Mouse (Mus musculus) hindbrain, embryonic 12.5 days (tissue): Measurements from ENCODE around the gene Htr2b. TPM values are rescaled to one million over a fixed set of nuclear protein-coding genes. Genes with fewer than 3 reads are reported as not detected.

Source experiments
- ATAC-seq: fragments of 200-750 bp; cut with Nextera tagmentation; 2 replicates; pipeline ENCODE4 v1.8.0; 2017; ENCODE audit warnings: moderate TSS enrichment; ENCODE audit not compliant: low FRiP score
- H3K27ac ChIP-seq: fragments of 300-500 bp; sonication (generic); 2 replicates; pipeline ENCODE4 v1.5.1; 2016; ENCODE audit warnings: mild to moderate bottlenecking
- H3K27me3 ChIP-seq: fragments of 300-500 bp; sonication (generic); 2 replicates; pipeline ENCODE4 v1.6.1; 2016; ENCODE audit warnings: mild to moderate bottlenecking
- H3K36me3 ChIP-seq: fragments of 300-500 bp; sonication (generic); 2 replicates; pipeline ENCODE4 v1.6.1; 2016; ENCODE audit warnings: mild to moderate bottlenecking
- H3K4me1 ChIP-seq: fragments of 300-500 bp; sonication (generic); 2 replicates; pipeline ENCODE4 v1.6.1; 2016
- H3K4me2 ChIP-seq: fragments of 300-500 bp; sonication (generic); replicated peaks from 2 replicates; pipeline ENCODE4 v1.6.1; 2016; ENCODE audit warnings: mild to moderate bottlenecking
- H3K4me3 ChIP-seq: fragments of 300-500 bp; sonication (generic); 2 replicates; pipeline ENCODE4 v1.5.1; 2016; ENCODE audit warnings: mild to moderate bottlenecking
- H3K9ac ChIP-seq: fragments of 300-500 bp; sonication (generic); 2 replicates; pipeline ENCODE4 v1.6.1; 2016; ENCODE audit warnings: mild to moderate bottlenecking, moderate library complexity
- H3K9me3 ChIP-seq: fragments of 300-500 bp; sonication (generic); replicated peaks from 2 replicates; pipeline ENCODE4 v1.6.1; 2016; ENCODE audit warnings: mild to moderate bottlenecking
- WGBS: fragments of 180-500 bp; shearing (Covaris S2); methylation state at CpG from one replicate; pipeline ENCODE4 v1.1.7; 2016; 5-methylcytosine and 5-hydroxymethylcytosine counted together
- polyA plus RNA-seq: library from polyadenylated mRNA; unstranded; fragments of >200 nt; fragmentation: Nextera tagmentation; extraction: Ambion mirVana; gene quantifications from 2 replicates; pipeline ENCODE4 v1.2.1, GENCODE M21; 2016

The Htr2b gene
- polyA plus RNA-seq = 0.66 and 0.86 TPM in 2 replicates

DNA sequence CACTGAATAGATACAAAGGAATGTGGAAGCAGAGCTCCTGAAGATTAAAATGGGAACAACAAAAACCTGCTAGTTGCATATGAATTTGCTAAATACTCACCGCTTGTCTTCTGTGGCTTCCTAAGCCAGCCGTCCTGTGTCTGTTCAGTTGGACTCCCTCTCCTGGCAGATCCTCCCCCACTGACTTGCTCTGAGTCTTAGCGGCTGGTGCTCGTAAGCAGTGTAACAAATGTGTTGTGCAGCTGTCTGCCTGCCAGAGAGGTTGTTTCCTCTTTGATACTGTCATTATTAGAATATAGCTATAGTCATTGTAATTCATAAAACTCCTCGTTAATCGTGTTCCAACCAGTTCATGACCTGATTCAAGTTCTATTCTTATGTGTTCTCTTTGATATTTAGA, at the start of gene Htr2b:
TSS of gene Htr2b (minus strand) at position 192 of the 400 bp plus-strand sequence.
- WGBS = 73% methylated on average over 6 of the region's 6 CpGs
- Histone ChIP-seq H3K36me3 (peaks cover 9% of the 10 kb centered on the region), H3K27me3 (no peaks in the 10 kb centered on the region), H3K4me2 (no peak within 1 kb of the TSS), H3K27ac (no peak within 1 kb of the TSS), H3K9me3 (no peaks in the 10 kb centered on the region), H3K4me3 (no peak within 1 kb of the TSS), H3K9ac (no peak within 1 kb of the TSS), H3K4me1 (no peaks in the 10 kb centered on the region)
- ATAC-seq = no peak

DNA sequence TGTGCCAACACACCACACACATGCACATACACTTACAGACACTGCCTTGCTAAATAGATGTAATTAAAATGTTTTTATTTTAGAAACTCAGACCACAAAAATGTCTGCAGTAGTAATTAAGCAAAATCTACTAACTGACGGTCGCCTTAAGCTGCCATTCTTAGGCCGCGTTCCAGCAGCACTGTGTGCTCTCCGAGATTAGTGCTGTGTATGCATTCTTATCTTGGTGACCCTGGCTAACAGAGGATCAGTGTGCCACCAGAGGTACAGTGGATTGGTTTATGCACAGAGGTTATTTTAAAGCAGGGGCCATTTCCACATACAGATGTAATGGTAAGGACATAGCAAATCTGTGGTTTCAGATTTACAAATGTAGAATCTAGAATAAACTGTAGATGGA, 49.3 kb upstream of the Htr2b start:
- no peak for ATAC-seq
- Histone ChIP-seq H3K9me3 (no peaks in the 10 kb centered on the region), H3K4me3 (no peak overlapping the region), H3K9ac (no peak overlapping the region), H3K4me2 (no peak overlapping the region), H3K36me3 (peaks cover 61% of the 10 kb centered on the region), H3K27ac (no peak overlapping the region), H3K4me1 (no peaks in the 10 kb centered on the region), H3K27me3 (no peaks in the 10 kb centered on the region)
- 94% methylated on average over 5 of the region's 5 CpGs for WGBS

DNA sequence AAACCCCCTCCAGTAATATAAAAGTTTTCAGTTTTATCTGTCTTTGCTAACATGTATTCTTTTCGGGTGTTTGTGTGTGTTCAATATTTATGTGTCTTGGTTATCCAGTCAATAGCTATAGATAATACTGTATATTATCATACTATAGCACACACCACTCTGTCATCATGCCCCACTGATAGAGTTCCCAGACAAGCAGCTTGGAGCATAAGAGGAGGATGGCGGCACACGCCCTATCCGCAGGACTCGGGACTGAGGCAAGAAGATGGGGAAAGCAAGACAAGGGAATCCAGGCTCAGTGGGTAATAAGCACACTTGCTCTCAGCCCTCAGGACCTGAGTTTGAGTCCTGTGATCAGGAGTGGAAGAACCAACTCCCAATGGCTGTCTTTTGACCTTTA, 48.7 kb upstream of the Htr2b start:
- ATAC-seq = no peak
- no peak overlapping the region for H3K4me2 ChIP-seq
- WGBS = 92% methylated on average over 5 of the region's 5 CpGs
- peaks cover 58% of the 10 kb centered on the region for H3K36me3 ChIP-seq
- H3K27me3 ChIP-seq = no peaks in the 10 kb centered on the region
- H3K4me3 ChIP-seq = no peak overlapping the region
- H3K9ac ChIP-seq = no peak overlapping the region
- H3K27ac ChIP-seq = no peak overlapping the region
- H3K4me1 ChIP-seq = peaks cover 4% of the 10 kb centered on the region
- no peaks in the 10 kb centered on the region for H3K9me3 ChIP-seq

DNA sequence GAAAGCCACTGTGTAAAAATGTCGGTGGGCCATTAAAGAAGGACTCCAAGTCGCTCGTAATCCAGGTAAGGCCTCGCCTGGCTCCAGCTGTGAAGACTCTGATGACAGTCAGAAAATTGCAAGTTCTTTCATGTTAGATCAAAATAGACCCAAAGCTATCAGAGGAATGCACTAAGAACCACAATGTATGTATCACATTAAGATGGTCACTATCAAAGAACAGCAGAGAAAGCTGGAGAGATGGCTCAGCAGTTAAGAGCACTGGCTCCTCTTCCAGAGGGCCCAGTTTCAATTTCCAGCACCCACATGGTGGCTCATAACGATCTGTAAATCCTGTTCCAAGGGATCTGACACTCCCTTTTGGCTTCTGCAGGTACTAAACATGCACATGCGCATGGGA, 48.3 kb upstream of the Htr2b start:
- WGBS = 97% methylated on average over 6 of the region's 6 CpGs

DNA sequence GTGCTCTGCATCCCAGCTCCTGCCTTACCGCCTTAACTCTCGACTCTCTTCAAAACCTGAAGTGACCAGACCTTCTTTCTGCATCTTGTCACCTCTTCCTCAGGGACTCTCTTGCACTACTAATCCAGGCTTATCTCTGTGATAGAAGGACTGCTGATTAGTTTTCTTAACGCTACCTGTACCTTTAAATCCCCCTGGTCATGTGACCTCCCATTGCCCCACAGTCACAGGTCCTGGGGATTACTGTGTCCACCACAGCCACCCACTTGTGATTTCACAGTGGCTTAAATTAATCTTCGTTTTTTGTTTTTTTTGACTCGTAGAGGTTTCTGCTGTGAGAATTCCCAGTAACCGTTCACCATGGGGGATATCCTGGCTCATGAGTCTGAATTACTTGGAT, 44.8 kb upstream of the Htr2b start:
- Histone ChIP-seq H3K4me2 (no peak overlapping the region), H3K4me1 (peaks cover 14% of the 10 kb centered on the region), H3K4me3 (no peak overlapping the region), H3K9me3 (no peaks in the 10 kb centered on the region), H3K9ac (no peak overlapping the region), H3K27ac (no peak overlapping the region), H3K27me3 (no peaks in the 10 kb centered on the region), H3K36me3 (peaks cover 22% of the 10 kb centered on the region)
- 90% methylated on average over 6 of the region's 6 CpGs for WGBS
- ATAC-seq = no peak

More for the DNA sequence above, 48.3 kb upstream of the Htr2b start:
- peaks cover 54% of the 10 kb centered on the region for H3K36me3 ChIP-seq
- H3K4me1 ChIP-seq = peaks cover 9% of the 10 kb centered on the region
- no peaks in the 10 kb centered on the region for H3K27me3 ChIP-seq
- H3K9ac ChIP-seq = no peak overlapping the region
- no peaks in the 10 kb centered on the region for H3K9me3 ChIP-seq
- no peak for ATAC-seq
- H3K4me3 ChIP-seq = no peak overlapping the region
- H3K27ac ChIP-seq = no peak overlapping the region
- H3K4me2 ChIP-seq = no peak overlapping the region

DNA sequence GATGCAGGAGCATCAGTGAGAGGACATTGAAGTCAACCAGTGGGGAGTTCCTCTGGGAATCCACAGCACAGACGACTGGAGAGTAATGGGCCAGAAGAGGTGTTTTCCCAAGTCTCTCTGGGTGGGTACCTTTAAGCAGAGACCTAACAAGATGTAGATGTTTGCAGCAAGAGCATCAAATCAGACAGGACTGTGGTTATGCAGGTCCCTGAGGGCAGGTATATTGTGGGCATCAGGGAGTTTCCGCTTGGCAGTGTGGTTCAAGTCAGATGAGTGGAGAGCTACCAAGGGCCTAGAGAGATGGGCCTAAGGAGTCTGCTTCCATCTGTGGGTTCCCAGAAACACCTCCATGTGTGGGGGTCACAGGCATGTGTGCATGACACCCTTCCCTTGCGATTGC, 44.3 kb upstream of the Htr2b start:
- peaks cover 17% of the 10 kb centered on the region for H3K36me3 ChIP-seq
- no peaks in the 10 kb centered on the region for H3K9me3 ChIP-seq
- no peak for ATAC-seq
- H3K27me3 ChIP-seq = no peaks in the 10 kb centered on the region
- H3K4me1 ChIP-seq = peaks cover 14% of the 10 kb centered on the region
- H3K27ac ChIP-seq = no peak overlapping the region
- H3K4me2 ChIP-seq = no peak overlapping the region
- H3K9ac ChIP-seq = no peak overlapping the region
- 90% methylated on average over 3 of the region's 3 CpGs for WGBS
- H3K4me3 ChIP-seq = no peak overlapping the region

DNA sequence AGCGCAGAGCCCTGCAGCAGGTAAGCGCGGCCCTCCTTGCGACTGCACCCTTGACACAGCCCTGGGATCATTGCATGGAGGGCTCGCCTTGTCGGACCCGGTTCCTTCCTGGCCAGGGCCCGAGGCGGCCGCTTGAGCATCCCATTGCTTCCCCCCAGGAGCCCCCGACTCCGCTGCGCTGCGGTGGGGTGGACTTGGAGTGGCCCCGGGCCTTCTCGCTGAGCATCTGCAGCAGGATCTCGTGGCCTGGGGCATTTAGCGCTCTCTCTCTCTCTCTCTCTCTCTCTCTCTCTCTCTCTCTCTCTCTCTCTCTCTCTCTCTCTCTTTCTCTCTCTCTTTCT, 43.0 kb upstream of the Htr2b start:
- H3K27me3 ChIP-seq = no peaks in the 10 kb centered on the region
- WGBS = 0% methylated on average over 18 of the region's 18 CpGs
- H3K4me2 ChIP-seq = peak overlapping the region; percentile 76
- H3K27ac ChIP-seq = 0 out of 2 replicates have a peak overlapping the region, but pooled peaks have one; percentile 80
- H3K4me1 ChIP-seq = peaks cover 14% of the 10 kb centered on the region
- ATAC-seq = no peak
- H3K4me3 ChIP-seq = peak overlapping the region; percentile 77
- peak overlapping the region; percentile 80 for H3K9ac ChIP-seq
- H3K9me3 ChIP-seq = no peaks in the 10 kb centered on the region
- H3K36me3 ChIP-seq = peaks cover 4% of the 10 kb centered on the region; the same call in 1 of the 2 replicates

DNA sequence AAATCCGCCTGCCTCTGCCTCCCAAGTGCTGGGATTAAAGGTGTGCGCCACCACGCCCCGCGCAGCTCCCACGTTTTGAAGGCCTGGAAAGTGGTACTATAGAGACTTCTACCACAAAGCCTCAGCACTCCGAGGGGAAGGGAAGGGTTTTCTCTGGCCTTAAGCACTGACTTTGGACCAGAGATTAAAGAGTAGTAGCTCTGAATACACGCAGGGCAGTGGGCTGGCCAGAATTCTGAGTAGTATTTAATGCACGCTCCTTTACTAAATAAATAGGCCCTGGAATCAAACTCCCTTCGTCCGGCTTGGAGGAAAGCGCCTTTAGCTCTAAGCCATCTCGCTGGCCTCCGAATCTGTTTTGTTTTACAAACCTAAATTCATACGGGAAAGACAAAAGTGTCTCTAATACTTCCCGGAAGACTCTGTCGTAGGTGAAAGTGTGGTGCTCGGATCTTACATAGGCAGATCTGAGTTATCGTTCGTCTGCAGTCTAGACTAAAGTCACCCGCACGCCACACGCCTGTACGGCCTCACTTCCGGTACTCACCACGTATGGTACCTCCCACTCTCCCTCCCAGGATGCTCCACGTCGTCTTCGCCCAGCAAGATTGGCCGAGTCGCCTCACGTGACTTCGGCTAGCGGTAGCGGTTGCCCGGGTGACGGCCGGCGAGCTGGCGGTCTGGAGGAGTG, 42.5 kb upstream of the Htr2b start, which contains the start of gene Armc9:
TSS of gene Armc9 (plus strand) at position 648 of the 691 bp plus-strand sequence.
- no peaks in the 10 kb centered on the region for H3K36me3 ChIP-seq
- H3K9me3 ChIP-seq = no peaks in the 10 kb centered on the region
- peaks cover 14% of the 10 kb centered on the region for H3K4me1 ChIP-seq
- 3% methylated on average over 40 of the region's 40 CpGs for WGBS
- H3K4me3 ChIP-seq = peak within 1 kb of the TSS; percentile 77
- H3K27me3 ChIP-seq = no peaks in the 10 kb centered on the region
- ATAC-seq = peak; percentile 100
- H3K9ac ChIP-seq = peak within 1 kb of the TSS; percentile 80
- peak within 1 kb of the TSS; percentile 76 for H3K4me2 ChIP-seq
- H3K27ac ChIP-seq = peak within 1 kb of the TSS; percentile 80

DNA sequence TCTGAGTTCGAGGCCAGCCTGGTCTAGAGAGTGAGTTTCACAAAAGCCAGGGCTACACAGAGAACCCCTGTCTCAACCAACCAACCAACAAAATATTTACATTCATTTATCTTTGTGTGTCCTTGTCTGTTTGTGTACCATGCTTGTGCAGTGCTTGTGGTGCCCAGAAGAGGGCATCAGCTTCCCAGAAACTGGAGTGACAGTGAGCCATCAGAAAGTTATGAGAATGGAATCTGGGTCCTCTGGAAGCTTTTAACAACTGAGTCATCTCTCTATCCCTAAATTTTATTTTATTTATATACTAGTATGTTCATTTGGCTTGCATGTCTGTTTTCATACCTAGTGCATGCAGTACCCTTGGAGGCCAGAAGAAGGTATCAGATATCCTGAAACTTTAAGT, 40.8 kb upstream of the Htr2b start:
- Histone ChIP-seq H3K9me3 (no peaks in the 10 kb centered on the region), H3K27ac (no peak overlapping the region), H3K9ac (no peak overlapping the region), H3K27me3 (no peaks in the 10 kb centered on the region), H3K4me2 (no peak overlapping the region), H3K4me3 (no peak overlapping the region), H3K4me1 (peaks cover 14% of the 10 kb centered on the region), H3K36me3 (no peaks in the 10 kb centered on the region)
- WGBS = 94% methylated on average over 1 of the region's 1 CpGs
- ATAC-seq = no peak

DNA sequence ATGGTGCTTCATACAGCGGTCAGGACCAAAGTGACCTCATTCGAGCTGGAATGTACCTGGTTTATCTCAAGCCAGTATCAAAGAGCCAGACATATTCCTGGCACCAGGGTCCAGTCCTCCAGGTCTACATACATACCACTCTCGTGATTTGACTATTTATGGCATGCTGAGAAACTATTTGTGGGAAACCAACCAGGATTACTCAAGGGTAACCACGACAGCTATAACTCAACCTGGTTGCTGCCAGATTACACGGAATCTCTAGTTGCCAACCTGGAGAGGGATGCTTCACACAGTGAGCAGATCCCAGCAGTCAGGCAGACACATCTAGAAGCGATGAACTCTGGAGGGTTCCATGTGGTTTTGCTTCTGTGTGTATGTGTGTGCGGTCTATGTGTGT, 39.6 kb upstream of the Htr2b start:
- no peak overlapping the region for H3K9ac ChIP-seq
- H3K4me1 ChIP-seq = peaks cover 14% of the 10 kb centered on the region
- H3K27ac ChIP-seq = no peak overlapping the region
- no peak overlapping the region for H3K4me2 ChIP-seq
- no peaks in the 10 kb centered on the region for H3K27me3 ChIP-seq
- ATAC-seq = no peak
- H3K36me3 ChIP-seq = no peaks in the 10 kb centered on the region
- H3K4me3 ChIP-seq = no peak overlapping the region
- H3K9me3 ChIP-seq = no peaks in the 10 kb centered on the region
- WGBS = 88% methylated on average over 7 of the region's 7 CpGs

DNA sequence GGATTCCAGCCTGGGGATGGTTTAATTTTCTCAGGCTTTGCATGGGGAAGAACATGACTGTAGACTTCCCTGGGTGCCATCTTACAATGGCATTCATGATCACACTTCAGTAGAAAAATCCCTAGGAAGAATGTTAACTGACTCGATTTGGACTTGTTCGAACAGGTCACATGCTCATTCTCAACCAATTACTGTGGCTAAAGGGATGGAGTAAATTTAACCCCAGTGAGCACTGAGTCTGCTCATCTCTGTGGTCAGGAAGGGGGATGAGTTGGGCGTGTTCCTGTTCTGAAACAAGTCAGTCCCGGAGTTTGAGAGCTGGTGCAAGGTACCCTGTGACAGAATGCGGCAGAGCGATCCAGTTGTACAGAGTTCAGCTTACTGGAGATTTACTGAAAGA, 39.2 kb upstream of the Htr2b start:
- WGBS = 82% methylated on average over 6 of the region's 6 CpGs
- H3K4me3 ChIP-seq = no peak overlapping the region
- no peak overlapping the region for H3K27ac ChIP-seq
- peaks cover 14% of the 10 kb centered on the region for H3K4me1 ChIP-seq
- H3K27me3 ChIP-seq = no peaks in the 10 kb centered on the region
- ATAC-seq = no peak
- H3K36me3 ChIP-seq = no peaks in the 10 kb centered on the region
- no peak overlapping the region for H3K4me2 ChIP-seq
- no peak overlapping the region for H3K9ac ChIP-seq
- H3K9me3 ChIP-seq = no peaks in the 10 kb centered on the region

DNA sequence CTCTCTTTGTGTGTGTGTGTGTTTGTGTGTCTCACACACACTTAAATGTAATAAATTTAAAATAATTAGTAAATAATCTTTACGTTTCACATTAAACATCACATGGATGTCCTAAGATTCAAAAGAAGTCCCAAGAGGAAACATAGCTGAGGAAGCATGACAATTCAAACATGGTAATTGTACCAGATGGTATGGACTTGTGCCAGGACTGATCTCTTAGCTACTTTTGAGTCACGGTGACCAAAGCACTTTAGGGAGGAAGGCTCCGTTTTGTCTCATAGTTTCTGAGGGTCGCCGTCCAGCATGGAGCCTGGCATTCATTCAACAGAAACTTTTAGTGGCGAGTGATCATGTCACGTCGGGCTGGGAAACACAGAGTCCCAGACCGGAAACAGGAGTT, 36.4 kb upstream of the Htr2b start:
- no peak for ATAC-seq
- Histone ChIP-seq H3K36me3 (peaks cover 5% of the 10 kb centered on the region; the same call in 1 of the 2 replicates), H3K4me3 (no peak overlapping the region), H3K27me3 (no peaks in the 10 kb centered on the region), H3K4me2 (no peak overlapping the region), H3K9ac (no peak overlapping the region), H3K9me3 (no peaks in the 10 kb centered on the region), H3K27ac (no peak overlapping the region), H3K4me1 (no peaks in the 10 kb centered on the region)
- 89% methylated on average over 9 of the region's 9 CpGs for WGBS

DNA sequence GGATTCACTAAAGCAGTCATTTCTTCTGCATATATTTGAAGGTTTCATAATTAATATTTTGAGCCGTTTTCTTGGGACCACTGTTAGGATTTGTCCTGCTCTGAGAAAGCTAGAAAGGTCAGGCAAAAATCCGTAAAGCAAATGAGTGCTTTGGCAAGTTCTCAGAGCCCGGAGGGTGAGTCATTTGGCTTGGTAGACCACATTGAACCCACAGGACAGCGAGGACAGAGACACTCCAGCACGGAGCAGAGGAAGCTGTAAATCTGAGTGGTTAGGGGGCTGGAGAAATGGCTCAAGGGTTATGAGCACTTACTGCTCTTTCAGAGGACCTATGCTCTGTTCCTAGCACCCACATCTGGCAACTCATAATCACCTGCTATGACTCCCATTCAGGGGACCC, 35.8 kb upstream of the Htr2b start:
- 83% methylated on average over 5 of the region's 5 CpGs for WGBS
- H3K9me3 ChIP-seq = no peaks in the 10 kb centered on the region
- H3K27ac ChIP-seq = no peak overlapping the region
- no peak overlapping the region for H3K4me2 ChIP-seq
- peaks cover 11% of the 10 kb centered on the region for H3K36me3 ChIP-seq
- no peak for ATAC-seq
- H3K4me1 ChIP-seq = no peaks in the 10 kb centered on the region
- no peaks in the 10 kb centered on the region for H3K27me3 ChIP-seq
- no peak overlapping the region for H3K4me3 ChIP-seq
- no peak overlapping the region for H3K9ac ChIP-seq
